Mouse (Mus musculus) limb, embryonic 13.5 days (tissue): ENCODE measurements around the gene Cnbp. TPM values are rescaled to one million over a fixed set of nuclear protein-coding genes. Genes with fewer than 3 reads are reported as not detected.

Source experiments
- ATAC-seq: fragments of 200-750 bp; cut with Nextera tagmentation; 2 replicates; pipeline ENCODE4 v1.8.0; 2017; ENCODE audit warnings: low read depth, moderate number of reproducible peaks, moderate TSS enrichment; ENCODE audit not compliant: low FRiP score
- H3K27ac ChIP-seq: fragments of 300-500 bp; sonication (generic); 2 replicates; pipeline ENCODE4 v1.5.1; 2015; ENCODE audit warnings: inconsistent platforms, mild to moderate bottlenecking, moderate library complexity
- H3K27me3 ChIP-seq: fragments of 300-500 bp; sonication (generic); 2 replicates; pipeline ENCODE4 v1.6.1; 2015; ENCODE audit warnings: mild to moderate bottlenecking, inconsistent platforms
- H3K36me3 ChIP-seq: fragments of 300-500 bp; sonication (generic); 2 replicates; pipeline ENCODE4 v1.6.1; 2015; ENCODE audit warnings: inconsistent platforms, mild to moderate bottlenecking, moderate library complexity
- H3K4me1 ChIP-seq: fragments of 300-500 bp; sonication (generic); 2 replicates; pipeline ENCODE4 v1.6.1; 2015; ENCODE audit warnings: inconsistent platforms
- H3K4me2 ChIP-seq: fragments of 300-500 bp; sonication (generic); replicated peaks from 2 replicates; pipeline ENCODE4 v1.6.1; 2015; ENCODE audit warnings: inconsistent platforms, mild to moderate bottlenecking, moderate library complexity
- H3K4me3 ChIP-seq: fragments of 300-500 bp; sonication (generic); 2 replicates; pipeline ENCODE4 v1.5.1; 2015; ENCODE audit warnings: moderate library complexity, mild to moderate bottlenecking, inconsistent platforms
- H3K9ac ChIP-seq: fragments of 300-500 bp; sonication (generic); 2 replicates; pipeline ENCODE4 v1.6.1; 2015; ENCODE audit warnings: mild to moderate bottlenecking, inconsistent platforms
- H3K9me3 ChIP-seq: fragments of 300-500 bp; sonication (generic); 2 replicates; pipeline ENCODE4 v1.6.1; 2016; ENCODE audit warnings: inconsistent platforms
- WGBS: fragments of 180-500 bp; shearing (Covaris S2); methylation state at CpG from one replicate; pipeline ENCODE4 v1.1.7; 2015; 5-methylcytosine and 5-hydroxymethylcytosine counted together
- polyA plus RNA-seq: library from polyadenylated mRNA; unstranded; fragments of >200 nt; fragmentation: Nextera tagmentation; extraction: Ambion mirVana; gene quantifications from 2 replicates; pipeline ENCODE4 v1.2.1, GENCODE M21; 2015

Cnbp gene
- 1,115 and 1,121 TPM in 2 replicates for polyA plus RNA-seq

DNA sequence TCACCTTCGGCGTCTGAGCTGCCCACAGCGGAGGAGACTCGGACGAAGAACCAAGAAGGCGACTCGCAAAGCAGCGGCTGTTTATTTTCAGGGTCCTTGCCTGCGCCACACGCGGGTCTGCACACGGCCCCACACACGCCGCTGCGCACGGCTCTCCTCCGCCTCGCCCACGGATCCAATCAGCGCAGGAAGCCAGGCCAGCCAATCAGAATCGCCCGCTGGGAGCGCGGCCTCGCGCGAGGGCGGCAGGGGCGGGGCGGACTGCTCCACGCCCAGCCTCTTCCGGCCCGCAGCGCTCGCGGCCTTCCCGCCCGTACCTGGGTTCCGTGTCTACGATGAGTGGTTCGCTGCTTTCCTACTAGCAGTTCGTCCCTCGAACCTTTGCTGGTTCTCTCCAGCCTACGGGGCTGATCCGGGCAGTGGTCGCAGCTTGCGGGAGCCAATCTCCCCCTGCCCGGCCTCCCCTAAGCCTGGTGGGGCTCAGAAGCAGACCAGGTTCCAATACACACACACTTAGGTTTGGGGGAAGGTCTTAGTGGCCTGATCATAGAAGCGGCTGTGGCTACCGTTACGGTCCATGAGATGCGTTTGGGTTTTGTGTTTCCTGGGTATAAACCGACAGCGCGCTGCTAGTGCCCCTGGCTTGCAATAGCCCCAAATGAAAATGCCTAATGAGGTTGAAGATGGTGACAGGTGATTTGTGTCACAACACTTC lies at the start of gene Cnbp:
Gene Cnbp (minus strand): TSS at position 207 of the 715 bp plus-strand sequence.
- peak within 1 kb of the TSS; percentile 99 for H3K4me3 ChIP-seq
- no peaks in the 10 kb centered on the region for H3K9me3 ChIP-seq
- H3K27ac ChIP-seq = peak within 1 kb of the TSS; percentile 96
- under 1% methylated on average over 55 of the region's 55 CpGs for WGBS
- H3K4me1 ChIP-seq = peaks cover 33% of the 10 kb centered on the region
- no peaks in the 10 kb centered on the region for H3K27me3 ChIP-seq
- H3K4me2 ChIP-seq = peak within 1 kb of the TSS; percentile 81
- peak within 1 kb of the TSS; percentile 99 for H3K9ac ChIP-seq
- peaks cover 14% of the 10 kb centered on the region for H3K36me3 ChIP-seq
- ATAC-seq = peak; percentile 98

DNA sequence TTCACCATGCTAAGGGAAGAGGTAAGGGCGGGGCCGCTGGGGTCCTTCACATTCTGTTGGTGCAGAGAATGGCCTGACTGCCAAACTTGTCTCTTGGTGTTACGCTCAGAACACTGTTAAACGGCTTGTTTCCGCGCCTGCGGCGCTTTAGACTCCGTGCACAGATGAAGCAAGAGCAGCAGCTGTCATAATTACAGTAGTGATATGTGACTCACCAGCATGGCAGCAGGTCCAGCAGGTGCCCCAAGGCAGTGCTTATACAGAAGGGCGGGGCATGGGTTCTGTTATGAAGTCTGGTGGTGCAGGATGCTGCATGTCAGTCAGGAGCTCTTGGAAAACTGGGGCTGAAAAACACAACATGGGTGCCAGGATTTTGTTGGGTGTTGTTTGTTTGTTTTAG lies 47.1 kb upstream of the Cnbp start:
- Histone ChIP-seq H3K9me3 (no peaks in the 10 kb centered on the region), H3K27me3 (no peaks in the 10 kb centered on the region), H3K36me3 (peaks cover 99% of the 10 kb centered on the region), H3K4me1 (no peaks in the 10 kb centered on the region), H3K9ac (no peak overlapping the region), H3K4me2 (no peak overlapping the region), H3K27ac (no peak overlapping the region), H3K4me3 (no peak overlapping the region)
- WGBS = 92% methylated on average over 10 of the region's 10 CpGs
- no peak; the same call in 1 of the 2 replicates for ATAC-seq

DNA sequence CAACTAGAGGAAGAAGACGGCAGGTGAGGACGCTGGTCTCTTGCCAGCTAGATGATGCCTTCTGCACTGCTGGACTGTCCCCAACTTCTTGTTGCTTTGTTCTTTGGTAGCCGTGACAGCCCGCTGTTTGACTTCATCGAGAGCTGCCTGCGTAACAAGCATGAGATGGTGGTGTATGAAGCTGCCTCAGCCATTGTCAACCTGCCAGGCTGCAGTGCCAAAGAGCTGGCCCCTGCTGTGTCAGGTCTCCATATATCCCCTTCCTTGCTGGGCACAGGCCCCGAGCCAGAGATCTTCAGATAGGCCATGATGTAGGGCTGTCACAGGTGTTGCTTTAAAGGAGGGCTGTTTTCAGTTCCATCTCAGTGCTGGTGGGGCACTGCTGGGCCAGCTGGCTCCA lies 43.0 kb upstream of the Cnbp start:
- peaks cover 2% of the 10 kb centered on the region for H3K4me1 ChIP-seq
- no peak overlapping the region for H3K4me2 ChIP-seq
- H3K4me3 ChIP-seq = no peak overlapping the region
- H3K36me3 ChIP-seq = peaks cover 99% of the 10 kb centered on the region
- H3K27ac ChIP-seq = no peak overlapping the region
- 95% methylated on average over 7 of the region's 7 CpGs for WGBS
- no peaks in the 10 kb centered on the region for H3K9me3 ChIP-seq
- H3K9ac ChIP-seq = no peak overlapping the region
- ATAC-seq = no peak
- H3K27me3 ChIP-seq = no peaks in the 10 kb centered on the region

DNA sequence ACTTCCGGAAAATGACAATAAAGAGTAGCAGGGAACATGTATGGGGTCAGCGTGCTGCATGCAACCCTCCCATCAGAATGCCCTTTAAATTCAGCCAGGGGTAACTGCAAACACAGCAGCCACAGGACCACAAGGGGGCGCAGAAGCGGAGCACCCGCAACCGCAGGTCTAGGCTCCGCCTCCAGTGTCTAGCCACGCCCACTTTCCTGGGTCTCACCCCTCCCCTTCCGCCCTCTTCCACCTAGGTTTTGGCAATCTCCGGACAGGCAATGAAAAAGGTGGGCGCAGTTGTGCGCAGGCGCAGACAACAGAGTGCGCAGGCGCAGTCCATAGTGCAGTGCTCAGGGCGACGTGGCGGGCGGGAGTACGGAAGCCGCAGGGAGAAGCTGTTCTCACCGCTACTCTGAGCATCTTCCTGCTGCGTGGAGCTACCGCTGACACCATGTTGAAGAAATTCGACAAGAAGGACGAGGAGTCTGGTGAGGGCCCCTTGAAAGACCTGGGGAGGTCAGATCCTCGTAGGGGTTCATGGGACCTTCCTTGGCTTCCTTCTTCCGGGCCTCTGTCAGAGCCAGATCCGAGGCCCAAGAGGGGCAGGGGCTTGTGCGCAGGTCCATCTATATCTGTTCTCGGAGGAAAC lies 36.8 kb upstream of the Cnbp start, which contains the start of gene Copg1:
Gene Copg1 (plus strand): TSS at position 221 of the 640 bp plus-strand sequence.
- H3K4me2 ChIP-seq = peak within 1 kb of the TSS; percentile 63
- under 1% methylated on average over 31 of the region's 31 CpGs for WGBS
- H3K36me3 ChIP-seq = peaks cover 38% of the 10 kb centered on the region
- H3K9me3 ChIP-seq = no peaks in the 10 kb centered on the region
- peaks cover 8% of the 10 kb centered on the region for H3K4me1 ChIP-seq
- peak within 1 kb of the TSS; percentile 95 for H3K9ac ChIP-seq
- H3K27me3 ChIP-seq = no peaks in the 10 kb centered on the region
- H3K27ac ChIP-seq = peak within 1 kb of the TSS; percentile 53; the same call in 1 of the 2 replicates
- ATAC-seq = peak; percentile 95
- peak within 1 kb of the TSS; percentile 90 for H3K4me3 ChIP-seq

DNA sequence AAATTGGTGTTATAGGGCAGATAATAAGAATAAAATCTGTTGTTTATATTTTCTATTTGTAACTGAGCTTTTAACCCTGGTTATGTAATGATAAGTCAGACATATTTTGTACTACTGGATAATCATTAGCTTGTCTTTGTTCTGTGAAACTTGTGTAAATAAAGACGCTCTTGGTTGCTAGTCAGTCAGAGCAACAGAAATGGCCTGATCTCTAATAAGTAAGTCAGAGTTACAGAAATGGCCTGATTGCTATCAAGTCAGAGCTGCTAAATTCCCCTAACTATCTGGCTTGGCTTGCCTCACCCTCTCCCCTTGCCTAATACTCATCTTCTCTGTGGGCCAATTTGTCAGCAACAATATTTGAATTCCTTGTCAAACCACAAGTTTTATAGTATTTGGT lies 35.8 kb upstream of the Cnbp start:
- ATAC-seq = no peak
- 93% methylated on average over 1 of the region's 1 CpGs for WGBS

DNA sequence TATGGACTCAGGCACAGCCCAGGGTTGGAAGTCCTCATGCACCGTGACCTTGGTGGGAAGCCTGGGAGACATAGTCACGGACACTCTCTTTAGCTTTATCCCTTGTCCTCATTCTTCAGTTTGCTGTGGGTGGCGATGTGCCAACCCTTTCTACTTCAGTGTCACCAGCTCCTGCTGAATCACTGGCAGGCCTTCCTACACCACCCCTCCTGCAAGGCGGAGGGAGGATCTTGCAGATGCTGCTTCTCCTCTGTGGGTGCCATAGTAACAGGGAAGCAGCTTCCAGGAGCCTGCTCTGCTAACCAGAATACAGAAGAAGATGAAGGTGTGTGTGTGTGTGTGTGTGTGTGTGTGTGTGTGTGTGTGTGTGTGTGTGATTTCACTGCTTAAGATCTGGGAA lies 31.9 kb upstream of the Cnbp start:
- no peaks in the 10 kb centered on the region for H3K4me1 ChIP-seq
- H3K36me3 ChIP-seq = no peaks in the 10 kb centered on the region
- H3K9me3 ChIP-seq = no peaks in the 10 kb centered on the region
- no peak for ATAC-seq
- H3K4me3 ChIP-seq = no peak overlapping the region
- no peaks in the 10 kb centered on the region for H3K27me3 ChIP-seq
- WGBS = 67% methylated on average over 4 of the region's 4 CpGs
- H3K27ac ChIP-seq = no peak overlapping the region
- no peak overlapping the region for H3K4me2 ChIP-seq
- H3K9ac ChIP-seq = no peak overlapping the region

More for the DNA sequence above, 35.8 kb upstream of the Cnbp start:
- Histone ChIP-seq H3K27ac (no peak overlapping the region), H3K4me1 (peaks cover 8% of the 10 kb centered on the region), H3K4me3 (no peak overlapping the region), H3K4me2 (no peak overlapping the region), H3K27me3 (no peaks in the 10 kb centered on the region), H3K36me3 (peaks cover 28% of the 10 kb centered on the region), H3K9me3 (no peaks in the 10 kb centered on the region), H3K9ac (no peak overlapping the region)

DNA sequence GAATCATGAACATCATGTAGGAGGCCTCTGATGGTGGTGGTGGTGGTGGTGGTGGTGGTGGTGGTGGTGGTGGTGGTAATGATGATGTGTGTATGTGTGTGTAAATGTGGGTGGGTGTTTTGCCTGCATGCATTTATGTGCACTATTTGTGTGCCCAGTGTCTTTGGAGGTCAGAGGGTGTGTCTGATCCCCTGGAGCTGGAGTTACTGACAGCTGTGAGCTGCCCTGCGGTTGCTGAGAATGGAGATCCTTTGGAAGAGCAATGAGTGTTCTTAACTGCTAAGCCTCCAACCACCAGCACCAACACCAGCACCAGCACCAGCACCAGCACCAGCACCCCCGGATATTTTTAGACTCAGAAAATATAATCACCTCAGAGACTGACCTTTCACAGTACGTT lies 31.3 kb upstream of the Cnbp start:
- Histone ChIP-seq H3K9ac (no peak overlapping the region), H3K27me3 (no peaks in the 10 kb centered on the region), H3K36me3 (no peaks in the 10 kb centered on the region), H3K27ac (no peak overlapping the region), H3K4me2 (no peak overlapping the region), H3K4me1 (no peaks in the 10 kb centered on the region), H3K4me3 (no peak overlapping the region), H3K9me3 (no peaks in the 10 kb centered on the region)
- ATAC-seq = no peak
- WGBS = 76% methylated on average over 3 of the region's 3 CpGs

DNA sequence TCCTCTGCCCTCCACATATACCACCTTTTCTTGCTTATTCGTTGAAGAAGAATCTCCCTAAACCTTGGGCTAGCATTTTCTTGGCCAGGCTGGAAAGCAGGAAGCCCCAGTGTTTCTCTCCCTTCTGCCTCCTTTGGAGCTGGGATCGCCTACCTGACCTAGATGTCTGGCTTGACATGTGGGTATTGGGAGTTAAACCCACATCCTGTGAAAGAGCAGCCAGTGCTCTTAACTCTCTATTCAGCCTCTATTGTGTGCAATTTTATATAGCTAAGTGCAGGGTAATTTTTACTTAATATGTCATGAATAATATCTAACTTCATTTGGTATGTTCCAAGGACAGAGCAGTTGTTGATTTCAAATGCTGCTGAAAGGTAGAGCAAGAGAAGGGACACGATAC lies 28.7 kb upstream of the Cnbp start:
- no peak overlapping the region for H3K4me2 ChIP-seq
- no peaks in the 10 kb centered on the region for H3K9me3 ChIP-seq
- ATAC-seq = no peak
- H3K9ac ChIP-seq = no peak overlapping the region
- no peak overlapping the region for H3K4me3 ChIP-seq
- no peaks in the 10 kb centered on the region for H3K36me3 ChIP-seq
- WGBS = 69% methylated on average over 3 of the region's 3 CpGs
- no peaks in the 10 kb centered on the region for H3K27me3 ChIP-seq
- no peaks in the 10 kb centered on the region for H3K4me1 ChIP-seq
- H3K27ac ChIP-seq = no peak overlapping the region

DNA sequence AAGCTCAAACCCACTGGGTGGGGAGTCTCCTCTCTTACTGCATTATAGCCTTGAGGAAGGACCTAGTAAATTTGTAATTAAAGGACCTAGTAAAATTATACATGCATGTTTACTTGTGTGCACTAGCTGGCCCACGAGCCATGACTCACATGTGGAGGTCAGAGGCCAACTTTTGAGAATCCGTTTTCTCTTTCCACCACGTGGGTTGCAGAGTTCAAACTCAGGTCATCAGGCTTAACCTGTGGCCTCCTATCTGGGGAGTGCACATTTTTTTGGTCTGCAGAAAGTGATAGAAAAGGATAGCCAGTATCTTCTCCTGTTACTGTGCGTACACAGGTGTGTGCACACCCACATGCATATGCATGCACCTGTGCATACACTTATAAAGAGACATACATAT lies 28.1 kb upstream of the Cnbp start:
- no peaks in the 10 kb centered on the region for H3K36me3 ChIP-seq
- H3K9ac ChIP-seq = no peak overlapping the region
- H3K27me3 ChIP-seq = no peaks in the 10 kb centered on the region
- no peak overlapping the region for H3K27ac ChIP-seq
- no peak overlapping the region for H3K4me3 ChIP-seq
- WGBS = 32% methylated on average over 4 of the region's 4 CpGs
- no peaks in the 10 kb centered on the region for H3K4me1 ChIP-seq
- H3K4me2 ChIP-seq = no peak overlapping the region
- ATAC-seq = no peak
- no peaks in the 10 kb centered on the region for H3K9me3 ChIP-seq

DNA sequence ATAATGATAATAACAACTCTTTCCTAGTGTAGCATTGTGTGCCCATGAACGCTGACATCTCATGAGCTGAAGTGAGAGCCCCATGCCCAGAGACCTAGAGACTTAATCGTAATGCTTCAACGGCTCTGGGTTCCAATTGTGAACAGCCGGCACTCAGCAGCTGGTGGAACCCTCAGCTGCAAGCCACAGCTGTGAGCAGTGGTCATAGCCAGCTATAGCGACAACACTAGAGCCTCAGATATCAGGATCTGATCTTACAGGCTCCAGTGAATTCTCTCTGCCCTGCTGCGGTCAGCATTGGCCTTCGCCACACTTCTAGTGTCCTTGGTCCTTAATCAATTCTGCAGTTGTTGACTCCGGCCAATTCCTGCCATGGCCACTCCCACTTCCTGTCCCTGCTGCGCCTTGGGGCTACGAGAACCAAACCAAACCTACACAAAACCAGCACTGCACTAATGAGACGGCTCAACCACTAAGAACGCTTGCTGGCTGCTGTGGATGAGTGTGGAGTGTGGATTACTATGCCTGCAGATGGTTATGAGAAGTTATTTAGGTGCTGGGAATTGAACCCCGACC lies 25.2 kb upstream of the Cnbp start:
- Histone ChIP-seq H3K36me3 (no peaks in the 10 kb centered on the region), H3K4me1 (no peaks in the 10 kb centered on the region), H3K27me3 (no peaks in the 10 kb centered on the region), H3K9ac (no peak overlapping the region), H3K4me3 (no peak overlapping the region), H3K4me2 (no peak overlapping the region), H3K27ac (no peak overlapping the region), H3K9me3 (no peaks in the 10 kb centered on the region)
- ATAC-seq = no peak
- WGBS = 67% methylated on average over 13 of the region's 13 CpGs

DNA sequence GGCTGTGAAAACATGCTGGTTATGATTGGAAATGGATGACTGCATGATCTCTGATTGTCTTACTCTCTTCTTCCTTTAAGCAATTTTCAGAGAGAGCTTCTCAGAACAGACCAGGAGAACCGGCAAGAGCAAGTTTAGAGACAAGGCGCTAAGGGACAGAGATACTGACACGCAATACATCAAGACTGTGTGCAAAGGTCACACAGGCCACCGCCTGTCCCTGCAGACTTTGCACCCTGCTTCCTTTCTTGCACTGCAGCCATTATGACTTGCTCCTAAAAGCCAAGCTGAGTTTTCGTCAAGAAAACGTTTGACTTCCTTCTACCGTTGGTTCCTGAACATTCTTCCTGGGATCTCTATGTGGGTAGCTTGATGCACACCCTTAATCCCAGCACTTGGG lies 24.7 kb upstream of the Cnbp start:
- Histone ChIP-seq H3K9me3 (no peaks in the 10 kb centered on the region), H3K4me1 (no peaks in the 10 kb centered on the region), H3K4me3 (no peak overlapping the region), H3K27me3 (no peaks in the 10 kb centered on the region), H3K4me2 (no peak overlapping the region), H3K9ac (no peak overlapping the region), H3K36me3 (no peaks in the 10 kb centered on the region), H3K27ac (no peak overlapping the region)
- WGBS = 83% methylated on average over 7 of the region's 7 CpGs
- no peak for ATAC-seq

DNA sequence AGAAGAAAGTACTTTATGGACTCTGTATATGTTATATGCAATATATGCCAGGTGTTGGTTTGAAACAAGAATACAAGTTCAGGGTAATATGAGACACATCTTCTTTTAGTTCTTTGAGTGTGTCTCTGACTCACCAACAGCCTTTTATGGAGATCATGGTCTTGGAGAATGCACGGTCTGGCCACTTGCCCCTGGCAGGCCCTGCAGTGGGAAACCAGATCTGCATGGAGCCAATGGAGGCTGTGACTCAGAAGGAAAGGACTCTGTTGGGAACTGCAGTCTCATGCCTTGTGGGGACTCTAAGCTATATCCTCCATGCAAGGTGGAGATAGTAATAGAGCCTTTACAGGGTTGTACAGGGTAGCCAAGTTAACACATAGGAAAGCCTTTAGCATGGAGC lies 24.2 kb upstream of the Cnbp start:
- ATAC-seq = no peak
- WGBS = 65% methylated on average over 1 of the region's 1 CpGs
- H3K36me3 ChIP-seq = no peaks in the 10 kb centered on the region

More for the DNA sequence above, 24.2 kb upstream of the Cnbp start:
- Histone ChIP-seq H3K4me1 (no peaks in the 10 kb centered on the region), H3K27ac (no peak overlapping the region), H3K27me3 (no peaks in the 10 kb centered on the region), H3K4me2 (no peak overlapping the region), H3K4me3 (no peak overlapping the region), H3K9me3 (no peaks in the 10 kb centered on the region), H3K9ac (no peak overlapping the region)
